Mouse (Mus musculus) forebrain, embryonic 11.5 days (tissue): ENCODE measurements around the gene Tlr12. TPM values are rescaled to one million over a fixed set of nuclear protein-coding genes. Genes with fewer than 3 reads are reported as not detected.
"Not testable (repeated sequence)": the region's sequence is repeated elsewhere in the genome, so short reads cannot be mapped to it uniquely, and the experiment has no call there.

Experiments
- ATAC-seq: fragments of 200-750 bp; cut with Nextera tagmentation; replicated peaks from 2 replicates; pipeline ENCODE4 v1.8.0; 2017; ENCODE audit warnings: moderate TSS enrichment; ENCODE audit not compliant: low FRiP score
- DNase-seq: peaks from one replicate; pipeline ENCODE4 v3.0.0-alpha.2; 2017; ENCODE audit warnings: low spot score
- H3K27ac ChIP-seq: fragments of 300-500 bp; sonication (generic); 2 replicates; pipeline ENCODE4 v1.5.1; 2014; ENCODE audit warnings: low read depth, low read length
- H3K27me3 ChIP-seq: fragments of 300-500 bp; sonication (generic); 2 replicates; pipeline ENCODE4 v1.6.1; 2014; ENCODE audit warnings: mild to moderate bottlenecking, low read length, mixed read lengths; ENCODE audit not compliant: control insufficient read depth, insufficient read depth
- H3K36me3 ChIP-seq: fragments of 300-500 bp; sonication (generic); 2 replicates; pipeline ENCODE4 v1.6.1; 2014; ENCODE audit warnings: mild to moderate bottlenecking, low read length, moderate library complexity, mixed read lengths; ENCODE audit not compliant: control insufficient read depth, insufficient read depth
- H3K4me1 ChIP-seq: fragments of 300-500 bp; sonication (generic); replicated peaks from 2 replicates; pipeline ENCODE4 v1.6.1; 2014; ENCODE audit warnings: low read length, mixed read lengths; ENCODE audit not compliant: control insufficient read depth, insufficient read depth
- H3K4me2 ChIP-seq: fragments of 300-500 bp; sonication (generic); 2 replicates; pipeline ENCODE4 v1.6.1; 2014; ENCODE audit warnings: low read depth, mild to moderate bottlenecking, low read length, moderate library complexity, mixed read lengths; ENCODE audit not compliant: severe bottlenecking
- H3K4me3 ChIP-seq: fragments of 300-500 bp; sonication (generic); 2 replicates; pipeline ENCODE4 v1.5.1; 2014; ENCODE audit warnings: low read depth, low read length
- H3K9ac ChIP-seq: fragments of 300-500 bp; sonication (generic); 2 replicates; pipeline ENCODE4 v1.6.1; 2014; ENCODE audit warnings: low read length
- H3K9me3 ChIP-seq: fragments of 300-500 bp; sonication (generic); 2 replicates; pipeline ENCODE4 v1.6.1; 2016; ENCODE audit warnings: low read length, mixed read lengths; ENCODE audit not compliant: control insufficient read depth
- WGBS: fragments of 180-500 bp; shearing (Covaris S2); extraction: QIAGEN DNeasy Blood & Tissue Kit; methylation state at CpG from one replicate; pipeline ENCODE4 v1.1.7; 2014; 5-methylcytosine and 5-hydroxymethylcytosine counted together
- polyA plus RNA-seq: library from polyadenylated mRNA; unstranded; fragments of >200 nt; fragmentation: Nextera tagmentation; extraction: Ambion mirVana; gene quantifications from 2 replicates; pipeline ENCODE4 v1.2.1, GENCODE M21; 2014

Gene Tlr12
- polyA plus RNA-seq, 1 experiment from 2014 or later: 0.35 TPM

- H3K9ac ChIP-seq, H3K27ac ChIP-seq, H3K36me3 ChIP-seq, H3K4me1 ChIP-seq, H3K4me2 ChIP-seq, H3K27me3 ChIP-seq, ATAC-seq, H3K4me3 ChIP-seq, H3K9me3 ChIP-seq, DNase-seq: not testable (repeated sequence)
- 84% methylated on average over 3 of the region's 3 CpGs for WGBS
These were observed 6.7 kb downstream of the Tlr12 start for GRCm38 (mm10) chr4:128611726-128612125.

GRCm38 (mm10) chr4:128610706-128611105, 7.7 kb downstream of the Tlr12 start:
- Histone ChIP-seq H3K27me3 (no peaks in the 10 kb centered on the region), H3K4me3 (peak overlapping the region; percentile 54; the same call in 1 of the 2 replicates), H3K9ac (peak overlapping the region; percentile 17), H3K4me2 (peak overlapping the region; percentile 70), H3K4me1 (peaks cover 3% of the 10 kb centered on the region; the same call in 1 of the 2 replicates), H3K9me3 (no peaks in the 10 kb centered on the region), H3K27ac (no peak overlapping the region), H3K36me3 (no peaks in the 10 kb centered on the region)
- peak; percentile 1; the same call in 1 of the 2 replicates for ATAC-seq
- DNase-seq: no peak
- 30% methylated on average over 10 of the region's 10 CpGs for WGBS

GRCm38 (mm10) chr4:128609925-128610402, 8.5 kb downstream of the Tlr12 start, which contains the start of gene Zscan20:
Gene Zscan20, minus strand, starts transcription at chr4:128610098.
- H3K36me3 ChIP-seq: no peaks in the 10 kb centered on the region
- H3K4me1 ChIP-seq: peaks cover 3% of the 10 kb centered on the region; the same call in 1 of the 2 replicates
- peak; percentile 97 for ATAC-seq
- H3K27me3 ChIP-seq: no peaks in the 10 kb centered on the region
- peak within 1 kb of the TSS; percentile 54 for H3K4me3 ChIP-seq
- DNase-seq: peak; percentile 97
- H3K4me2 ChIP-seq: peak within 1 kb of the TSS; percentile 70
- H3K27ac ChIP-seq: no peak within 1 kb of the TSS
- peak within 1 kb of the TSS; percentile 68 for H3K9ac ChIP-seq
- no peaks in the 10 kb centered on the region for H3K9me3 ChIP-seq
- under 1% methylated on average over 24 of the region's 24 CpGs for WGBS

GRCm38 (mm10) chr4:128609276-128609924, 9.0 kb downstream of the Tlr12 start:
- Histone ChIP-seq H3K27me3 (no peaks in the 10 kb centered on the region), H3K4me1 (peaks cover 3% of the 10 kb centered on the region; the same call in 1 of the 2 replicates), H3K9me3 (no peaks in the 10 kb centered on the region), H3K36me3 (no peaks in the 10 kb centered on the region), H3K27ac (no peak overlapping the region), H3K4me2 (peak overlapping the region; percentile 70), H3K4me3 (peak overlapping the region; percentile 54), H3K9ac (peak overlapping the region; percentile 68)
- 12% methylated on average over 27 of the region's 27 CpGs for WGBS
- DNase-seq: no peak
- ATAC-seq: no peak

GRCm38 (mm10) chr4:128607661-128608060, 10.8 kb downstream of the Tlr12 start:
- WGBS: 90% methylated on average over 11 of the region's 11 CpGs
- Histone ChIP-seq H3K36me3 (peaks cover 3% of the 10 kb centered on the region; the same call in 1 of the 2 replicates), H3K4me3 (no peak overlapping the region), H3K9ac (no peak overlapping the region), H3K4me2 (no peak overlapping the region), H3K27me3 (no peaks in the 10 kb centered on the region), H3K9me3 (no peaks in the 10 kb centered on the region), H3K27ac (no peak overlapping the region), H3K4me1 (peaks cover 3% of the 10 kb centered on the region; the same call in 1 of the 2 replicates)
- ATAC-seq: no peak
- DNase-seq: no peak

GRCm38 (mm10) chr4:128606586-128606985, 11.8 kb downstream of the Tlr12 start:
- no peak overlapping the region for H3K4me2 ChIP-seq
- DNase-seq (no peak), ATAC-seq (no peak)
- H3K4me3 ChIP-seq: no peak overlapping the region
- no peak overlapping the region for H3K9ac ChIP-seq
- WGBS: 96% methylated on average over 7 of the region's 7 CpGs
- H3K4me1 ChIP-seq: peaks cover 3% of the 10 kb centered on the region; the same call in 1 of the 2 replicates
- peaks cover 3% of the 10 kb centered on the region; the same call in 1 of the 2 replicates for H3K36me3 ChIP-seq
- H3K9me3 ChIP-seq: no peaks in the 10 kb centered on the region
- H3K27me3 ChIP-seq: no peaks in the 10 kb centered on the region
- H3K27ac ChIP-seq: no peak overlapping the region

- H3K36me3 ChIP-seq: no peaks in the 10 kb centered on the region; the same call in 1 of the 2 replicates
- H3K9me3 ChIP-seq: no peaks in the 10 kb centered on the region
- no peak for DNase-seq
- H3K4me3 ChIP-seq: no peak overlapping the region
- no peak overlapping the region for H3K9ac ChIP-seq
- H3K27ac ChIP-seq: no peak overlapping the region
- no peaks in the 10 kb centered on the region for H3K4me1 ChIP-seq
- 91% methylated on average over 12 of the region's 12 CpGs for WGBS
- ATAC-seq: no peak
- H3K27me3 ChIP-seq: no peaks in the 10 kb centered on the region
- H3K4me2 ChIP-seq: no peak overlapping the region
These were observed 20.4 kb downstream of the Tlr12 start for GRCm38 (mm10) chr4:128597801-128598560.

GRCm38 (mm10) chr4:128594062-128594461, 24.4 kb downstream of the Tlr12 start:
- WGBS: 94% methylated on average over 5 of the region's 5 CpGs
- H3K27me3 ChIP-seq: no peaks in the 10 kb centered on the region
- ATAC-seq (no peak), DNase-seq (no peak)
- H3K36me3 ChIP-seq: no peaks in the 10 kb centered on the region; the same call in 1 of the 2 replicates
- no peak overlapping the region for H3K4me2 ChIP-seq
- H3K4me3 ChIP-seq: no peak overlapping the region
- no peaks in the 10 kb centered on the region for H3K9me3 ChIP-seq
- H3K27ac ChIP-seq: no peak overlapping the region
- no peak overlapping the region for H3K9ac ChIP-seq
- no peaks in the 10 kb centered on the region for H3K4me1 ChIP-seq
